Mouse (Mus musculus): ENCODE data around the gene Myl12a.

GRCm38 (mm10) chr17:70986831-70987660 lies 15.6 kb downstream of the Myl12a start:
- TF ChIP-seq ZNF384 (IDR thresholded peaks at IDR 0.05; ENCODE audit: low read depth, low read length) (no peak), CHD2 (IDR thresholded peaks at IDR 0.05; ENCODE audit: low read depth, low read length) (no peak), MAFK (IDR thresholded peaks at IDR 0.05; ENCODE audit: insufficient read depth, low read depth, low read length) (no peak)

Measured in ES-E14 (cell line).